Mouse (Mus musculus) olfactory bulb, adult 2 months (tissue): ENCODE data around the gene Dph5. TPM values are rescaled to one million over a fixed set of nuclear protein-coding genes. Genes with fewer than 3 reads are reported as not detected.

Experiments used
- H3K27ac ChIP-seq: fragments of 200-500 bp; 2 replicates; pipeline ENCODE4 v1.5.1; 2012; ENCODE audit warnings: low read depth, low read length; ENCODE audit not compliant: insufficient read depth
- H3K4me1 ChIP-seq: fragments of 200-500 bp; 2 replicates; pipeline ENCODE4 v1.6.1; 2012; ENCODE audit warnings: low read length; ENCODE audit not compliant: control insufficient read depth, insufficient read depth
- H3K4me3 ChIP-seq: fragments of 200-500 bp; 2 replicates; pipeline ENCODE4 v1.5.1; 2012; ENCODE audit warnings: mild to moderate bottlenecking, low read depth, low read length, moderate library complexity; ENCODE audit not compliant: insufficient read depth
- CTCF ChIP-seq: fragments of 200-500 bp; IDR thresholded peaks from 2 replicates; pipeline ENCODE4 v1.5.1; 2012; ENCODE audit warnings: low read depth, mild to moderate bottlenecking, low read length, moderate library complexity; ENCODE audit not compliant: insufficient read depth
- POLR2A ChIP-seq: fragments of 200-500 bp; IDR thresholded peaks from 2 replicates; pipeline ENCODE4 v1.6.1; 2012; ENCODE audit warnings: mild to moderate bottlenecking, low read depth, low read length, moderate library complexity; ENCODE audit not compliant: insufficient read depth
- WGBS: fragments of 180-500 bp; shearing (Covaris S2); methylation state at CpG from one replicate; pipeline ENCODE4 v1.1.7; 2018; 5-methylcytosine and 5-hydroxymethylcytosine counted together
- polyA plus RNA-seq: library from polyadenylated mRNA; stranded (reverse); fragments of >200 nt; gene quantifications from 2 replicates; pipeline ENCODE4 v1.2.4, GENCODE M21; 2012; ENCODE audit warnings: low replicate concordance; ENCODE audit not compliant: missing spikeins, insufficient read depth, insufficient read length

Dph5 gene
- polyA plus RNA-seq, 1 experiment: not detected

DNA sequence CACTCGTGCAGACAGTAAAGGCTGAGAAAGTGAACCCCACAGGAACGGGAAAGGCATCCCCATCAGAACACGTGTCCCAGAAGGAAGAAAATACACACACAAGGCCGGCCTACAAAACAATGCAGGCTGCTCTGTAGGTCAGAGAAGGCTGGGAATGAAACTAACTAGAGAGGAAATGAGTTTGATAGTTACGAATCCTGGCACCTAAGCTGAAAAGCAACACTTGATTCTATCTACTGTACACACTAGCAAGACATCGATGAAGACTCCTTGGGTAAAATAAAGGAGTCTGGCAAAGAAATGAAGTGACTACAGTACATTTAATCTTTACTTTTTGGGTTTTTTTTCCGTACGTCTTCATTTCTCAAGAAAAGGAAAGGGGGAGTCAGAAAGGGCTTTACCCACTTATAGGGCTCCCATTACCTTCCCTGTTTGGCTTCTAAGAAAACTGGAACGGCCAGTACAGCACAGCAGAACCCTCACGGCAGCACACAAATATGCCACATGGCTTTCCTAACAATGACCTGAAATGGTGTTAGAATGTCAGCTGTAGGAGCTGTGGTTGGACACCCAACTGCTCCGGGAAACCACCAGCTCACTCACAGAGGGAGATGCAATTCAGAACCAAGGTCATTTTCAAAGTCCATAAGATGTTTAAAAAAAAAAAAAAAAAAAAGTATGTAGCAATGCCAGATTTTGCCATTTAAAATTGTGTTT lies 73.8 kb downstream of the Dph5 start:
- no peak overlapping the region for H3K27ac ChIP-seq
- no peak overlapping the region for H3K4me3 ChIP-seq
- H3K4me1 ChIP-seq: no peaks in the 10 kb centered on the region
- 82% methylated on average over 11 of the region's 11 CpGs for WGBS
- TF ChIP-seq POLR2A (no peak), CTCF (no peak)

DNA sequence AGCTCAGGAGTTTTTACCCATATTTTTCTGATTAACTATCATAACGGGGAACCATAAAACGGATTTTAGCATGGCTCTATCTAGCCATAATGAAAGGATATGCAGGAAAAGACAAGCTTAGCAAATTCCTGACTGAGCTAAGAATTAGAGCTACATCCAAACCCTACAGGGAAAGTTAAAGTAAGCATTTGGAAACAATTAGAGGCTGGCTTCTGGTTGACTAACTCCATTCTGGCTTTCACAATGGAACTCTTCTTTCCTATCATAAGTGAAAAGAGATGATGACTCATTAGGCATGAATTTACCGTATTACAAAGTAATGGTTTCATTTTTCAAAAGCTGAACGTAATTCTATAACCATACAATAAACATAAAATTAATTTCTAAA lies 74.4 kb downstream of the Dph5 start:
- H3K4me3 ChIP-seq: no peak overlapping the region
- no peak overlapping the region for H3K27ac ChIP-seq
- 81% methylated on average over 4 of the region's 4 CpGs for WGBS
- no peaks in the 10 kb centered on the region for H3K4me1 ChIP-seq
- TF ChIP-seq CTCF: no peak
- TF ChIP-seq POLR2A: no peak

DNA sequence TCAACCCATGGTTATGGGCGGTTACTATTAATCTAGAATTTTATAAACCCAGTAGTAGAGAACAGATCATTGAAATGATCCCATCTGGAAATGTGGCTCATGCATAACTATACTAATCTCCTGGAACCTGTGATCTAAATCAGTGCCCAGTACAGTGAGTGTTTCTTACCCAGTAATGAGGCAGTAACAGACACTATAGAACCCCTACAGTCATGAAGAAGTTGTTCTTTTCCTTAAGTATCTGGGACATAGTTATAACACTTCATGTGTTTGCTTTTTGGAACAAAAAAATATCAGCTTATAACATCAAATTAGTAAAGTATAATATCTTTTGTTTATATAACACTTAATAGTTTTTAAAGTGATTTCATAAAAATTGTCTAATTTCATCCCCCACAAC lies 76.0 kb downstream of the Dph5 start:
- no peak overlapping the region for H3K27ac ChIP-seq
- 100% methylated on average over 1 of the region's 1 CpGs for WGBS
- no peaks in the 10 kb centered on the region for H3K4me1 ChIP-seq
- TF ChIP-seq POLR2A (no peak), CTCF (no peak)
- H3K4me3 ChIP-seq: no peak overlapping the region

DNA sequence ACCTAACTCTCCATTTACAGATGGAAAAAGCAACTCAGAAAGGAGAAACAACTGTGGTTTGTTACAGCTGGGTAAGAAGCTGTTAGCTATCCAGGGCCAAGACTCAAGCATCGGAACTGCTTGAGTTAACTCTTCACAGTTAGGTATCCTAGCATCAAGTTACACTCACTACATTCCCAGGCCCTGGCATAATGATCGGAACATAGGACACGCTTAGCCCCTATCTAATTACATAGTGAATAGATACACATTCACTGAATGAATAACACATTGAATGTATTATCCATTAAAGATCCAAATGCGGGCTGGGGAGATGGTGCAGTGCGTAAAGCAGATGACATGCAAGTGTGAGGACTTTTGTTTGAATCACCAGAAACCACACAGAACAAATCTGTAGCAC lies 76.4 kb downstream of the Dph5 start:
- 82% methylated on average over 5 of the region's 5 CpGs for WGBS
- H3K4me3 ChIP-seq: no peak overlapping the region
- no peak overlapping the region for H3K27ac ChIP-seq
- TF ChIP-seq CTCF (no peak), POLR2A (no peak)
- H3K4me1 ChIP-seq: no peaks in the 10 kb centered on the region

DNA sequence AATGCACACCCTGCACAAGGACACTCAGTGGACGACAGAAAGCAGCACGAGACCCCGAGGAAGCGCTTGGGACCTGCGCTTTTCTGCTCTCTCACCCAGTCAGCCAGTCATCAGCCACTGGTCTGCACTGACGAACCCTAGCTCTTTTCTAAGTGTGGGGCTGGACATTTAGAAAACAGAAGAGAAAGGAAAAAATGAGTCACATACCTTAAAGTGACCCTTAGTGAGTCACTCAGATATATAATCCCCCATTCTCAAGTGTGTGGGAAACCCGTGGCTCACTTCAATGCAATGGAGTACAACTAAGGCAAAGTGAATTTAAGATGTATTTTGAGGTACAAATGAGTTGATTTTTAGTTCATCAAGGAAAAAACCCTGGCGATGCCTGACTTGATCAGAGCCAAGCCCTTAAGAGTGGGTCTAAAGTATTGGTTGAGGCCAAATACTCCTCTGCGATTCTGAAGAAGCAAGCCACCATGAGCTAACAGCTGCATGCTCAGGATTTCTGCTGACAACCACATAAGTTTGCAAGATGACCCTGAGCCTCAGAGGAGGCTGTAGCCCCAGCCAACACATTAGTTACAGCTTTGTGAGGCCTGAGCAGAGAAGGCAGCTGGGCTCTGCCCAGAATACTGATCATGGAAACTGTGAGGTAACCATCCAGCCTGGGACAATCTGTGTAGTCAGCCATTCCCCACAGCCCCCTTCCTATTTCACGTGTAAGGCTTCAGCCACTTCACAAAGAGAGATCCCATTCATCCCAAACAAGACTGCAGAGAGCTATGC lies 81.3 kb downstream of the Dph5 start:
- WGBS: 77% methylated on average over 10 of the region's 10 CpGs
- no peak for TF ChIP-seq POLR2A
- TF ChIP-seq CTCF: no peak
- no peak overlapping the region for H3K4me3 ChIP-seq
- no peak overlapping the region; the same call in 1 of the 2 replicates for H3K27ac ChIP-seq
- no peaks in the 10 kb centered on the region for H3K4me1 ChIP-seq

DNA sequence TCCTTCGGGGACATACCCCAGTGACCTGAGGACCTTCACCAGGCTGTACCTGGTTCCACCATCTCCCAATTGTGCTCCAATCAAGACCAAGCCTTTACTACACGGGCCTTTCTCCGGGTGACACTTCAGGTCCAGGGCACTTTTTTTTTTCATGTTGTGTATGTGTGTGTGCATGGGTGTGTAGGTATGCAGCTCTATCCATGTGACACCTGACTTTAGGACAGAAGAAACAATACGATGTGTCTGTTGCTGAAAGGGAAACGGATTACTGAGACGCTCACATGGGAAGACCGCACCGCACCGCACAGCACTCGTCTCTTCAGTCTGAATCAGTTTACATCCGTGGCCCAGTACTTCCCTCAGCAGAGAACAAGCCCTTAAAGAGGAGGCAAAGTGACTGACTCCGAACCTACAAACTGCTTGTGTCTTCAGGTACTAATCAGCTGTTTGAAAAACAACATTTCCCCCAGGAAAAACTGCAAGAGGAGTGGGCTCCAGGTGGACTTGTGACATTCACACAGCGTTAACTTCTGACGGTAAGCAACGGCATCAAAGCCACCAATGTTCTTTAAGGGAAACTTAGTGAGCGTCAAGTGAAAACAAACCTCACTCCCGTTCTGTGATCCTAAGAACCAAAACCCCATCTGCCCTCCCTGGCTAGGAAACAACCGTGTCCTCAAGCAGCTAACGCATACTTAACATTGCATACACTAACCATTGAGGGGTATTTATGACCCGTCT lies 83.6 kb downstream of the Dph5 start:
- H3K4me1 ChIP-seq: no peaks in the 10 kb centered on the region
- H3K4me3 ChIP-seq: no peak overlapping the region
- no peak overlapping the region for H3K27ac ChIP-seq
- WGBS: 94% methylated on average over 20 of the region's 20 CpGs
- TF ChIP-seq CTCF (no peak), POLR2A (no peak)

DNA sequence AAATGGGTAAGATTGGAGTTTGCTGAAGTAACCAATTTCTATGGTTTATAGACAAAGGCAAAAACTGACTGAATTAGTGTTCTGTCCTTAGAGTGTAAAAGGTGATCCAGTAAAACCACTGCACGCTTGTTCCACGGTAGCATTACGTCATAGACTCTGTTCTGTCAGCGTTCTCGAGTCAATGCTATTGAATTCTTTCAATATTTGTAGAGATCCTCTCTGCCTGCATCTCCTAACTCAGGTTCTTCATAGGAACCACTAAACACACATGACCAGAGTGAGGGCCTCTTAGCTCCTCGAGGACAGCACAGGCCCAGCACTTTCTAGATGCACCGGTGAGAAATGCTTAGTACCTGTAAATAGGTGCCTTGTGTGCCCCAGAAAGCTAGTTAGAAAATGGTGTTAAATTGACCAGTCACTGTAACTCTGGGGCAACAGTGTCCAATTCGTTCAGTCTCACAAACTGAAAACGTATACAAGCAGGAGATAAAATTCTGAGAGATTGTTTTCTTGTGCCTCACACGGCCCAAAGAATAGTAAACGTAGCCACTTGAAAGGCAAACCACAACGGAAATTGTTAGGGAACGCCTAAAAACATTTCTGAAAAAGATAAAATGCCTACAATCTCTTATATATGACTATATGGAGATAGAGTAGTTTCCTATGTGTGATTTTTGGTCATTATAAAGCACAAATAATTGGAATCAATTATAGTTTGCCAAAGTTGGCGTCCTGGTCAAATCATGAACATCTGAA lies 84.4 kb downstream of the Dph5 start:
- WGBS: 96% methylated on average over 14 of the region's 14 CpGs
- no peak for TF ChIP-seq CTCF
- no peak for TF ChIP-seq POLR2A

DNA sequence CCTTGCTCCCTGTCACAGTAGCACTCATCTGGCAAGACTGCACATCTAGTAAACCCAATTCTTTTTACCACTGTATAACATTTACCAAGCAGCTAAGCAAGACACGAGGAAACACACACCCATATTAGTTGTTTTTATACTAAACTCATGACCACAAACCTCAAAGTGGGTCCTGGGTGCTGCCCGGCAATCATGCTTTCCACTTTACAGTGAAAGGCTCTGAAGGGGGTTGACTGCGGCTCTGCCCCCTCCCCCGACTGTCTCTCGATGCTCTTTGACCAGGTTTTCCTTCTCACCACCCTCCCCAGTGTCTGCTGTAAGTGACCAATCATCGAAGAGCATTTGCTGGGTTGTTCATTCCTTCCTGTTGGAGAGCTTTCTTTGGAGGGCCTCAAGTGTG lies 86.6 kb downstream of the Dph5 start:
- H3K4me1 ChIP-seq: no peaks in the 10 kb centered on the region
- 96% methylated on average over 6 of the region's 6 CpGs for WGBS
- no peak overlapping the region for H3K27ac ChIP-seq
- no peak overlapping the region for H3K4me3 ChIP-seq
- TF ChIP-seq POLR2A: no peak
- TF ChIP-seq CTCF: no peak

More for the DNA sequence above, 84.4 kb downstream of the Dph5 start:
- Histone ChIP-seq H3K27ac (no peak overlapping the region), H3K4me1 (no peaks in the 10 kb centered on the region), H3K4me3 (no peak overlapping the region)
